Mouse (Mus musculus) R1 (cell line): Measurements from ENCODE around the gene Uevld.
"Not testable (repeated sequence)": the region's sequence is repeated elsewhere in the genome, so short reads cannot be mapped to it uniquely, and the experiment has no call there.

Source experiments
- DNase-seq: peaks from one replicate; pipeline ENCODE4 v3.0.0-alpha.2; 2018; ENCODE audit warnings: low read depth, low spot score

Gene Uevld

DNA sequence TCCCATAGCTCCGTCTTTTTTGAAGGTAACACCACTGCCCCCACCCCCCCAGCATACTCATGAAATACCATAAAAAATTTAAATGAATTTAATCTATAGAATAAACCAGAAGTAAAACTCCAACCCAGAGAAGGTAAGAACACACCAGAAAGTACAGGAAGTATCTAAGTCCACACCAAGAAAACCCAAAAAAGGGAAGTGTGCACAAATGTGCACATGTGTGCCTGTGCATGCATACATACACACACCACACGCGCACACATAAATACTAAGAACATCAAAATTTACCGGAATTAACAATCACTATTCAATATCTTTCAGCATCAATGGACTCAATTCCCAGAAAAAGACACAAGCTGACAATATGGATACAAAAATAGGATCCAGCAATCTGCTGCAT, 11.6 kb upstream of the Uevld start:
- DNase-seq: no peak

DNA sequence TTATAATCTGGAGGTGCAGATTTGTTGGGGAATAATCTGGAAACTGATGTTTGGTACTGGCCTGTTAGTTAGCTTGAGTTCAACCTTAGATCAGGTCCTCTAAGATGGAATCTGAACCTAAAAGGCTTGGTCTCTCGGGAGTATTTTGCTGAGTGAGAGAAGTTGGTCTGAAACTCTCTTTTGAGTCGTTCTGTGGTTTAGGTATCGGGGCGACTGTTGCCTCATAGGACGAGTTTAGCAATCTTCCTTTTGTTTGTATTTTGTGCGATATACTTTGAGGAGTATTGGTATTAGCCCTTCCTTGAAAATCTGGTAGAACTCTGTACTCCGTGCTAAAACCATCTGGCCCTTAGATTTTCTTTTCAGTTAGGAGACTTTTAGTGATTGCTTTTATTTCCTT, 5.7 kb upstream of the Uevld start:
- DNase-seq: no peak

DNA sequence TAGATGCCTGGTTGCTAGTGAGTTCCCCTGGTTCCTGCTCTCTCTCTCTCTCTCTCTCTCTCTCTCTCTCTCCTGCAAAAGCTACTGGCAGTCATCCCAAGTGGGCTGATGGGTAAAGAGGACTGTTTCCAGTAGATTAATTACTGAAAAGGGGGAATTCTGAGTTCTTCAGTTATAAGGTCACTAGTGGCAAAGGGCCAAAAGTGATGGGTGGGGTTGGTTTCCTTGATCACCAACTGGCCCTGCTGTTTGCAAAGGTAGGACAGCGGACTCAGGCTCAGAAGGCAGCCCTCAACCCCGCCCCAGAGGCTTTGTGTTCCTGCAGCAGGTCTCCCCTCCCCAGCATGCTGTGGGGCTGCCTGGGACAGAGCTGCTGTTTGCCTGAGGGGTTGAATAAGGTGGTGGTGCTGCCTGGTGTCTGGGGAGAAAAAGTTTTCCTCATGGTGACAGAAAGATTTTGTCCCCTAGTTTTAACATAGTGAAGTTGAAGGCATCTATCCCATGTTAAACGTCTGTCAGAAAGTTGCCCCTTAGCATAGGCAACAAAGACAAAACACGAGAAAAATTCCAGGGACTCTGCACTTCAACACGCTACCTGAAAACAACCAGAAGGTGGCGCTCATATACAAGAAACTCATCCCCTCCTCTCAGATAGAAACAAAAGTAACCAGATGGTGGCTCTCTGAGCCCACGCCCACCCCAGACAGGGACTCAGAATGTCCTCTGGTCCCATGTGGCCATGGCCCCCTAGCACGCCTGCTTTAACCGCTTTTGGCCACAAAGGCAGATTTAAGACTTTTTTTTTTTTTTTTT, 4.7 kb upstream of the Uevld start:
- peak; percentile 85 for DNase-seq

GRCm38 (mm10) chr7:46962132-46962531, 3.8 kb upstream of the Uevld start:
- no peak for DNase-seq

GRCm38 (mm10) chr7:46960991-46961390, 2.7 kb upstream of the Uevld start:
- no peak for DNase-seq

- DNase-seq: no peak
Measured at GRCm38 (mm10) chr7:46958853-46959252, 526 bp upstream of the Uevld start.

DNA sequence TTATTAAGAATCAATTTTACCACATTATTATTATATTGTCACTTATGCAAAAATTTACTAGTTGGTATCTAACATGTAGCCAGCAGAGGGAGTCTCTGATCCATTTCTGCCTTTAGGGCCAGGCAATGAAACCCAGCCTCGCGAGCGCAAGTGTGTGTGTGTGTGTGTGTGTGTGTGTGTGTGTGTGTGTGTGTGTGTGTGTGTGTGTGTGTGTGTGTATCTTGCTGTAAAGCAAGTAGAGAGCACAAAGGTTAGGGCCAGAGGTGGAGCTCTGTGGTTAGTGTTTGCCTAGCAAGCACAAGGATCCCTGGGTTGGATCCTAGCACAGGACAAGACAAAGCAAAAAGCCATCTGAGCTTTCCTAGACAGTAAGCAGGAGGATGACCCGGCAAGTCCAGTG, 22.5 kb downstream of the Uevld start:
- peak; percentile 41 for DNase-seq

DNA sequence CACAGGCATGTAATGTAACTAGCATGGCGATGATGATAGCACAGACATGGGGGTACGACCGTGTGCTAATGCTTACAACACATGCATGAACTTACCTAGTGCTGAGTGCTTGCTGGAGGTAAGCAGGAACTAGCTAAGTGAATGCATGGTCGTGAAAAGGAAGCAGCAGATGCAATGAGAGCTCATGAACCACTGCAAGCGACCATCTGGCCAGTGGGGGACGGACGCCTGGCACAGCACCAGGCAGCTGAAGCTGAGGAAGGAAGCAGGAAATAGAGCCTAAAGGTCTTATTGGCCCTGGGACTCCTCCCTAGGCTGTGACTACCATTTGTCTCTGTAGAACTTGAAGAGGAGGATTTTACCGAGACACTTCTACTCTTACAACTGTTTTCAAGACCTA, 23.5 kb downstream of the Uevld start:
- DNase-seq: no peak

DNA sequence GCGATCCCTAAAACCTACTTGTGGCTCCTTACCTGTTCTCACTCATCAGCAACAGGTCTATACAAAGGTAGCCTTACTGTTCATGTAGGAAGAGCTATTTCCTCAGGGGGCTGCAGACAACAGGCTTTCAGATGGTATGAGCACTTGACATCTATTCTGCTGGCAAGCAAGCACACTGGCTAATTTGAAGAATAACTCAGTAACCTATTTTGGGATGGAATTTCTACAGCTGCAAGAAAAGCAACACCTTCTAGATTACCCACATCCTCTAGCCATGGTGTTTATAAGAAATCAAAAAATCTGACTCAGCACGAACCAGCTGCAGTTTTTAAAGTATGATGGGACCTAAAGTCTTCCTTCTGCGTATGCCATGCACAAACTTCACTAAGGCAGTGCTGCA, 27.0 kb downstream of the Uevld start:
- DNase-seq: no peak

GRCm38 (mm10) chr7:46928291-46928690, 30.0 kb downstream of the Uevld start:
- no peak for DNase-seq

DNA sequence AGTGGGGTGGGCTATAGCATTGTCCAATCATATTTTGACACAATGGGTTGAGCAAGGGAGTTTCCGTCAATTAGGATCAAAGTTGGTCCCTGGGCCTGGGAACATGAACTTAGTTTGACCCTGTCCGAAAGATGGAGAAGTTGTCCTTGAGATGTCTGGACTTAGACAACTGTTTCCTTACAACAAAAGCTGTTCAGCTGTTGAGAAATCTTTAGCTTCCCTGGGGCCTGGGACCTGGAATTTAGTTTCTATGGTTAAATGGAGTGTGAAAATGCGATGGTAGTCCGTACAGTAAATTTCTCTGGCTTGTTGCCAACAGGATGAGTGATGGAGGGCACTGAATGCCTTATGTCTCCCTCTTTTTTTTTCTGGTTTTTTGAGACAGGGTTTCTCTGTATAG, 36.3 kb downstream of the Uevld start:
- DNase-seq: peak; percentile 48

DNA sequence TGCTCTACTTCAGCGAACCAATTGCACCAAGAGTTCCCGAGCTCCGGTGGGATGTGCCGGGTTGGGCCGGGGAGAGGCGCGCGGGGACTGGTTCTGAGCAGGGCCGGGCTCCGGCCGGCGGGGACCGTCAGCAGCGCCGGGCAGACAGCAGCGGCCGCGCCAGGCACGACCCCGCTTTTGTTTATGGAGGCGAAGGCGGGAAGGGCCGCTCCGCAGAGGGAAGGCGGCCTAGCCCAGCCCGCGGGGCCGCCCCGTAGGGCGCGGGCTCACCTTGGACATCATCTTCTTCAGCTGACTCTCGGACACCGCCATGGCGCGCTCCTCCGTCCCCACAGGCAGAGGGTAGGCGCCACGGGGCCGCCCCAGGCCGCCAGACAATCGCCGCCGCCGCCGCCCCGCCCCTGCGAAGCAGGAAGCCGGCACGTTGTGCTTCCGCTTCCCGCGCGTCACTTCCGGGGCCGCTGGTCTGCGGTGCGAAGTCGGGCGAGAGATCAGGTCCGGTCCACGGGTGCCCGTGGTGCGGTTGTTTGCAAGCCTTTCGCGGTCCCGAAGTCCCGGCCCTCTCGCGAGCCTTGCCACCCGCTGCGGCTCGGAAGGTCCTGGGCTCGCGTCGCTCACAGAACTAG, 38.7 kb downstream of the Uevld start, which contains the start of gene Tsg101:
Gene Tsg101, minus strand, starts transcription at position 419 of the 626 bp plus-strand sequence.
- peak; percentile 90 for DNase-seq

DNA sequence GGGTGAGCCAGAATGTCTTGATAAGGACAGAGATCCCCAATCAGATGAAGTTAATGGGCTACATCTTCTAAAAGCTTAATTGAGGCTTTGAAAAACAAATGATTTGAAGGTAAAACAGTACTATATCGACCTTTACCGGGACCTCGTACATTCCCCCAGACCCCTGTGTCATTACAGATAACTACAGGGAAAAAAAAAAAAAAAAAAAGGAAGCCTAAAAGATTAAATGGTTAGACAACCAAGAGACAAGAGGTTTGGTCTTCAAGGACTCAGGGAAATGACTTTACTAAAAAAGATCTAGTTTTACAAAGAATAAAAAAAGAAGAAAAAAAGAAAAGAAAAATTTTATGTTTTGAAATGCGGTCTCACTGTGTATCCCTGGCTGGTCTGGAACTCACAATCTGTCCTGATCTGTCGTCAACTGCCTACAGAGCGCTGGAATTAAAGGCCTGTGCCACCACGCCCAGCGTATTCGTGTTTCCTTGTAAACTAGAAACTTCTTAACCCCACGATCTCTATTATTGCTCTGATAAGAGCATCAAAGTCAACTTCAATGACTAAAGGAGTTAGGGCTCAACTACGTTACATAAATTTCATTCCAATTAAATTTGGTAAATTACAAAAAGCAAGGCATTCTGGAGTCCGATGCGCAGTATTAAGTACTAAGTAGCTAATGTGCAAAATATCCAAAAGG, 39.5 kb downstream of the Uevld start:
- DNase-seq: peak; percentile 27

DNA sequence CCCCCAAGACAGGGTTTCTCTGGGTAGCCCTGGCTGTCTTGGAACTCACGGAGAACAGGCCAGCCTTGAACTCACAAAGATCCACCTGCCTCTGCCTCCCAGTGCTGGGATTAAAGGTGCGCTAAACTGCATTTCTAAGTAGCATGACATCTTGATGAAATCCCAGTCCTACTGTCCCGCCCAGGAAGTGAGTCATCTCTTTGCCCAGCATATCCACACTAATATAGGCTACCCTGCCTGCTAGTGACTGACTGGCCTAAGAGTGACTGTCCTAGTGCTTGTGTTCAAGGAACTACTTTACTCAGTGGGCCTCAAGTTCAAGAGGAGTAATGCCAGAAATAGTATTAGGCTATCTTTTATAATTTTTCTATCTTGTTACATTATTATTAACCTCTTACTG, 42.0 kb downstream of the Uevld start:
- no peak for DNase-seq

DNA sequence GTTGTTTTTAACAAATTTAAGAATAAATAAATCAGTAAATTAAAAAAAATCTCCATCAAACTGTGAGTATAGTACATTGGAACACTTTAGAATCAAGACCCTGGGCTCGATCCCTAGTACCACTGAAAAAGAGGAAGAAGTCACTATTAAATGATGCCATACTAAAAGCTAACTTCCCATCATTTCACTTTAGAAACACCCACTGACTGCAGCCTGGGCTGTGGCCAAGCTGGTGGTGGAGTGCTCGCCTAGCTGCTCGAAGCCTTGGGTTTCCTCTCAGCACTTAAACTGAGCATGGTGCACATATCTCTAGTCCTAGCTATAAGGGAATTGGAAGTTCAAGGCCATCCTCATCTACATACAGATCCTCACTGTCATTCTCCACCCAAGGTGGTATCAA, 47.1 kb downstream of the Uevld start:
- DNase-seq: no peak

DNA sequence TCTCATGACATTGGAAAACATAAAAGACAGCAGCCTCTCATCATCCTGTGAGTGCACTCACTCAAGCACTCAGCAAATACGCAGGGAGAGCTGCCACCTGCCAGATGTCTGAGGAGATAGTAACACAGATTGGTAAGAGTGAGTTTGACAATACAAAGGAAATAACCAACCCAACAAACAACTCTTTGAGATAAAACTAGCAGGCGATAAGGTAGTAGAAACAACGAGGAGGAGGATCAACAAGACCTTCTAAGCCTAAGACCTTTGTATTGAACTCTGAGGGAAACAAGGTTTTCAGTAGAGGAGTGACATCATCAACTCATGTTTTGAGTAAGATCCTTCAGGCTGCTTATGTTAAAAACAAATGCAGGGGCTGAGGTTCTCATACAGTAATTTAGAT, 59.0 kb downstream of the Uevld start:
- DNase-seq: no peak

- DNase-seq: no peak
Measured at GRCm38 (mm10) chr7:46895511-46895910, 62.8 kb downstream of the Uevld start.

- no peak for DNase-seq
Measured at GRCm38 (mm10) chr7:46883304-46883703, 75.0 kb downstream of the Uevld start.

- DNase-seq: not testable (repeated sequence)
Measured at GRCm38 (mm10) chr7:46881941-46882340, 76.4 kb downstream of the Uevld start.

DNA sequence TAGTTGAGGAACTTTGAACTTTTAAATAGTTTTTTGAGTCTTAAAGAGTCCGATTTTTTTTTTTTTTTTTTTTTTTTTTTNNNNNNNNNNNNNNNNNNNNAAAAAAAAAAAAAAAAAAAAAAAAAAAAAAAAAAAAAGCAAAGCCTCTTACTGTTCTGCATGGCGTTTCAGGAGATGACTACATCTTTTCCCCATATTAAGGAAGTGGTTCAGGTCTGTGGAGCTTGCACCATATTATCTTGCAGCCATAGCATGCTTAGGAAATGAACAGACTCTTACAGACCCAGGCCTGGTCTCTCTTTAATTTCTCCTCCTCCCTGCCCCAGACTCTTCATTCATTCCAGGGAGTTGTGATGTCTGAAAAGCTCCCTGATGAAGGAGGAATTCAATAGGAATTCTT, 77.3 kb downstream of the Uevld start:
- DNase-seq: no peak

GRCm38 (mm10) chr7:46879851-46880250, 78.5 kb downstream of the Uevld start:
- no peak for DNase-seq

DNA sequence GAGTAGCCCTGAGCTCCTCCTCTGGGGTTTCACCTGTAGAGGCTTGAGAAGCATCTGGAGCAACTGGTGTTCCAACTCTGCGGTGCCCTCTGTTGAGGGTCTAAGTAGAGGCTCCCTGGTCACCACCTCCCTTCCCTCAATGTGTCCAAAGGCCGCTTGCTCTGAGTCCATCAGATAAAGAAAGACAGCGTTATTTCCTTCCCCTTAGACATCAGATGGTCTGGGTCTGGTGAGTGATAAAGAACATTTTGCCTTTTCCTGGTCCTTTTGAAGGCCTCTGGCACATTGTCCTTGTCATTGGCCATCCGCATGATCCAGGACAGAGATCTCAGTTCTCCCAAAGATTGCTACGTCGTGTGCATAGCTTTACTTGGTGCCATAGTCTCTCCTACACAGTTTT, 81.1 kb downstream of the Uevld start:
- DNase-seq: no peak

DNA sequence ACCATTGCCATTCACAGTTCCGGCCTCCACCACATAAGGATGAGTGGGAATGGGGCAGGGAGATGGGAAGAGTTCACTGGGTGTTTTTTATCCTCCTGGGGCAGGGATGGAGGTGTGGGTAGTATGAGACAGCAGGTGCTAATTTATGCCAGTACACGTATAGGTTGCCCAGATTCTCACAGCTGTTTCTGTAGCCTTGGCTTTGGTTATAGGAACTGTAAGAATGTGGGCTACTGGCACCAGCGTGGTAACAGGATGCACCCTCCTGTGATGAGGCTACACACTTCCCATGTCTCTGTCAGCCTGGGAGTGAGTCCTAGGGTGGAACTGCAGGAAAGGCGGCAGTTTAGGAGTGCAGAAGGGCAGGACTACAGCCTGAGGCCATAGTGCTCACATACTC, 81.5 kb downstream of the Uevld start:
- DNase-seq: no peak
